Mouse (Mus musculus): ENCODE results near the gene Klf7. TPM values are rescaled to one million over a fixed set of nuclear protein-coding genes. Genes with fewer than 3 reads are reported as not detected.
"Not testable (repeated sequence)": the region's sequence is repeated elsewhere in the genome, so short reads cannot be mapped to it uniquely, and the experiment has no call there.

Klf7 gene
- polyA plus RNA-seq, 1 experiment from 2014 or later, result 6.2 TPM

GRCm38 (mm10) chr1:64119851-64120250 lies 2.2 kb downstream of the Klf7 start:
- H3K4me1 ChIP-seq (replicated peaks), result peaks cover 28% of the 10 kb centered on the region
- peaks cover 23% of the 10 kb centered on the region for H3K27me3 ChIP-seq
- 0 out of 2 replicates have a peak overlapping the region, but pooled peaks have one; percentile 83 for H3K27ac ChIP-seq (replicated peaks)
- peak overlapping the region; percentile 72 for H3K4me3 ChIP-seq (replicated peaks)
- peak overlapping the region; percentile 87 for H3K4me2 ChIP-seq
- no peak for ATAC-seq (ENCODE audit: insufficient read depth)
- H3K36me3 ChIP-seq (replicated peaks), result no peaks in the 10 kb centered on the region
- WGBS (ENCODE audit: insufficient replicate concordance), result 2% methylated on average over 8 of the region's 8 CpGs
- no peaks in the 10 kb centered on the region for H3K9me3 ChIP-seq (replicated peaks)
- H3K9ac ChIP-seq, result peak overlapping the region; percentile 48; the same call in 1 of the 2 replicates

GRCm38 (mm10) chr1:64119358-64119794 lies 2.7 kb downstream of the Klf7 start:
- Histone ChIP-seq H3K36me3 (replicated peaks) (no peaks in the 10 kb centered on the region), H3K4me2 (peak overlapping the region; percentile 87), H3K9me3 (replicated peaks) (no peaks in the 10 kb centered on the region), H3K27ac (replicated peaks) (peak overlapping the region; percentile 83), H3K9ac (no peak overlapping the region), H3K4me3 (replicated peaks) (peak overlapping the region; percentile 72), H3K27me3 (peaks cover 23% of the 10 kb centered on the region), H3K4me1 (replicated peaks) (peaks cover 28% of the 10 kb centered on the region)
- 32% methylated on average over 7 of the region's 7 CpGs for WGBS (ENCODE audit: insufficient replicate concordance)
- ATAC-seq (ENCODE audit: insufficient read depth), result no peak

GRCm38 (mm10) chr1:64118285-64119170 lies 3.6 kb downstream of the Klf7 start:
- Histone ChIP-seq H3K4me2 (peak overlapping the region; percentile 87), H3K9ac (0 out of 2 replicates have a peak overlapping the region, but pooled peaks have one; percentile 3), H3K27me3 (peaks cover 23% of the 10 kb centered on the region), H3K36me3 (replicated peaks) (no peaks in the 10 kb centered on the region), H3K27ac (replicated peaks) (peak overlapping the region; percentile 83), H3K9me3 (replicated peaks) (no peaks in the 10 kb centered on the region), H3K4me3 (replicated peaks) (peak overlapping the region; percentile 72; the same call in 1 of the 2 replicates), H3K4me1 (replicated peaks) (peaks cover 28% of the 10 kb centered on the region)
- no peak for ATAC-seq (ENCODE audit: insufficient read depth)
- WGBS (ENCODE audit: insufficient replicate concordance), result 13% methylated on average over 6 of the region's 6 CpGs

- Histone ChIP-seq H3K4me3 (replicated peaks) (no peak overlapping the region), H3K27me3 (peaks cover 23% of the 10 kb centered on the region), H3K4me2 (peak overlapping the region; percentile 87), H3K9ac (0 out of 2 replicates have a peak overlapping the region, but pooled peaks have one; percentile 3), H3K4me1 (replicated peaks) (peaks cover 28% of the 10 kb centered on the region), H3K36me3 (replicated peaks) (no peaks in the 10 kb centered on the region), H3K27ac (replicated peaks) (no peak overlapping the region), H3K9me3 (replicated peaks) (no peaks in the 10 kb centered on the region)
- ATAC-seq (ENCODE audit: insufficient read depth), result no peak
- 30% methylated on average over 11 of the region's 11 CpGs for whole genome bisulfite sequencing (ENCODE audit: insufficient replicate concordance)
Observed at GRCm38 (mm10) chr1:64117478-64118284, 4.4 kb downstream of the Klf7 start.

GRCm38 (mm10) chr1:64116746-64117455 lies 5.2 kb downstream of the Klf7 start:
- H3K4me2 ChIP-seq, result no peak overlapping the region
- 61% methylated on average over 6 of the region's 6 CpGs for WGBS (ENCODE audit: insufficient replicate concordance)
- H3K9me3 ChIP-seq (replicated peaks), result no peaks in the 10 kb centered on the region
- H3K36me3 ChIP-seq (replicated peaks), result no peaks in the 10 kb centered on the region
- no peak overlapping the region for H3K9ac ChIP-seq
- ATAC-seq (ENCODE audit: insufficient read depth), result no peak
- peaks cover 23% of the 10 kb centered on the region for H3K27me3 ChIP-seq
- H3K4me3 ChIP-seq (replicated peaks), result no peak overlapping the region
- H3K4me1 ChIP-seq (replicated peaks), result peaks cover 23% of the 10 kb centered on the region
- H3K27ac ChIP-seq (replicated peaks), result no peak overlapping the region

- Histone ChIP-seq H3K9ac (no peak overlapping the region), H3K4me3 (replicated peaks) (no peak overlapping the region), H3K4me2 (no peak overlapping the region), H3K9me3 (replicated peaks) (no peaks in the 10 kb centered on the region), H3K27me3 (peaks cover 7% of the 10 kb centered on the region; the same call in 1 of the 2 replicates), H3K36me3 (replicated peaks) (no peaks in the 10 kb centered on the region), H3K27ac (replicated peaks) (no peak overlapping the region), H3K4me1 (replicated peaks) (peaks cover 19% of the 10 kb centered on the region)
- WGBS (ENCODE audit: insufficient replicate concordance), result 67% methylated on average over 3 of the region's 3 CpGs
- ATAC-seq (ENCODE audit: insufficient read depth), result no peak
Observed at GRCm38 (mm10) chr1:64114579-64114978, 7.5 kb downstream of the Klf7 start.

- 43% methylated on average over 3 of the region's 3 CpGs for WGBS (ENCODE audit: insufficient replicate concordance)
Observed at GRCm38 (mm10) chr1:64108653-64109052, 13.4 kb downstream of the Klf7 start.

GRCm38 (mm10) chr1:64107526-64107925 lies 14.6 kb downstream of the Klf7 start:
- no peaks in the 10 kb centered on the region for H3K36me3 ChIP-seq (replicated peaks)
- H3K27me3 ChIP-seq, result no peaks in the 10 kb centered on the region
- H3K4me1 ChIP-seq (replicated peaks), result peaks cover 21% of the 10 kb centered on the region
- no peaks in the 10 kb centered on the region for H3K9me3 ChIP-seq (replicated peaks)
- no peak overlapping the region for H3K4me2 ChIP-seq
- ATAC-seq (ENCODE audit: insufficient read depth), result no peak
- no peak overlapping the region for H3K9ac ChIP-seq
- H3K4me3 ChIP-seq (replicated peaks), result no peak overlapping the region
- 65% methylated on average over 7 of the region's 7 CpGs for WGBS (ENCODE audit: insufficient replicate concordance)
- no peak overlapping the region for H3K27ac ChIP-seq (replicated peaks)

More at GRCm38 (mm10) chr1:64108653-64109052, 13.4 kb downstream of the Klf7 start:
- not testable (repeated sequence) for H3K27ac ChIP-seq (replicated peaks); H3K9me3 ChIP-seq (replicated peaks); H3K9ac ChIP-seq; H3K4me3 ChIP-seq (replicated peaks); H3K4me2 ChIP-seq; H3K27me3 ChIP-seq; H3K36me3 ChIP-seq (replicated peaks); ATAC-seq (ENCODE audit: insufficient read depth)
- H3K4me1 ChIP-seq (replicated peaks), result peaks cover 21% of the 10 kb centered on the region

GRCm38 (mm10) chr1:64106127-64106526 lies 16.0 kb downstream of the Klf7 start:
- H3K9ac ChIP-seq, result no peak overlapping the region
- no peaks in the 10 kb centered on the region for H3K9me3 ChIP-seq (replicated peaks)
- peaks cover 26% of the 10 kb centered on the region for H3K4me1 ChIP-seq (replicated peaks)
- no peaks in the 10 kb centered on the region for H3K27me3 ChIP-seq
- no peak overlapping the region for H3K4me3 ChIP-seq (replicated peaks)
- 51% methylated on average over 5 of the region's 5 CpGs for WGBS (ENCODE audit: insufficient replicate concordance)
- ATAC-seq (ENCODE audit: insufficient read depth), result no peak
- H3K4me2 ChIP-seq, result no peak overlapping the region
- no peak overlapping the region for H3K27ac ChIP-seq (replicated peaks)
- H3K36me3 ChIP-seq (replicated peaks), result no peaks in the 10 kb centered on the region

- no peaks in the 10 kb centered on the region for H3K27me3 ChIP-seq
- peaks cover 31% of the 10 kb centered on the region for H3K4me1 ChIP-seq (replicated peaks)
- 0 out of 2 replicates have a peak overlapping the region, but pooled peaks have one; percentile 0 for H3K4me2 ChIP-seq
- no peaks in the 10 kb centered on the region for H3K9me3 ChIP-seq (replicated peaks)
- WGBS (ENCODE audit: insufficient replicate concordance), result 48% methylated on average over 7 of the region's 7 CpGs
- no peaks in the 10 kb centered on the region for H3K36me3 ChIP-seq (replicated peaks)
- peak overlapping the region; percentile 29 for H3K27ac ChIP-seq (replicated peaks)
- H3K4me3 ChIP-seq (replicated peaks), result no peak overlapping the region
- H3K9ac ChIP-seq, result no peak overlapping the region
- ATAC-seq (ENCODE audit: insufficient read depth), result peak; percentile 54
Observed at GRCm38 (mm10) chr1:64105181-64105646, 16.9 kb downstream of the Klf7 start.

All from liver, embryonic 15.5 days (tissue).